Comparison of ENCODE assay signal across 10 mouse cellular contexts in the genomic region with DNA sequence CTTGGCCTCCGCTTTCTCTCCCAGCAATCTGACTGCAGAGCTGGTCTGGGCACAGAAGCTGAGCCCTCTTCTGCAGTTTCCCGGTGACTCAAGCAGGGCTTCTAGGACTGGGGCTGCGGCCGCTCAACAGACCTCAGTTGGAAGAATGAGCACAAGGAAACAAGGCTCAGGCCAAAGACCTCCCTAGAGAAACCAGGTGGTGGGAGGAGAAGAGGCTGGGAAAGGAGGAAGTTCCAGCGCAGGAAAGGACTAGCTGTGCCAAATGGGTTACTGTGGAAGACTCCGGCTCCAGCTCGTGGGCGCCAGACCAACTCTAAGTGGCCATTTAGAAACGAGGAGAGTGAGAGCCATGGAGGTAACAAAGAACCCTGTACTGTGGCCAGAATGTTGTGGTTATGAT. TPM values are rescaled to one million over a fixed set of nuclear protein-coding genes. Genes with fewer than 3 reads are reported as not detected.
A peak's percentile ranks its signal among the peaks of the same experiment; 100 is the strongest.
DNase-seq lines count a peak whose midpoint lies in the region; ATAC-seq lines count a peak whose summit lies in the region.
"Had no signal": no experiment of that assay in that cellular context is flagged by ENCODE, and none has a peak within 500 bp of the region (broad histone marks: within the 10 kb centered on the region; RNA-seq: fewer than 3 reads in every experiment).

No protein-coding gene starts in this region.

- H3K4me2 ChIP-seq in forebrain, embryonic 13.5 days: no peak overlapping the region

- H3K36me3 ChIP-seq in forebrain, embryonic 13.5 days (ENCODE audit: poor library complexity, severe bottlenecking): no peaks in the 10 kb centered on the region

- DNase-seq in cerebellum, postnatal 14 days: peak; percentile 53 to 66
- no peak for DNase-seq in cerebellum, adult 8-10 months
- DNase-seq in ovary, postnatal 36 days (ENCODE audit: low spot score): peak; percentile 32
- no peak for DNase-seq in ovary, postnatal 14 days (ENCODE audit: low spot score)
- DNase-seq in kidney, postnatal 10 days: peak; percentile 34
- DNase-seq in frontal cortex, postnatal 10 days (ENCODE audit: low spot score in 2 of 2): no peak
- no peak for DNase-seq in frontal cortex, postnatal 25 days (ENCODE audit: low spot score in 2 of 2)
- DNase-seq: cerebellum, postnatal 25 days had no signal

- ATAC-seq in forebrain, embryonic 13.5 days: no peak

- no peak overlapping the region for H3K9ac ChIP-seq in forebrain, embryonic 13.5 days

- H3K4me3 ChIP-seq in forebrain, embryonic 13.5 days: no peak overlapping the region

- no peaks in the 10 kb centered on the region for H3K9me3 ChIP-seq in forebrain, embryonic 13.5 days (replicated peaks)

- H3K27ac ChIP-seq in forebrain, embryonic 13.5 days: no peak overlapping the region
- H3K27ac ChIP-seq: macrophage had no signal

- WGBS in forebrain, embryonic 13.5 days: 87% methylated on average over 9 of the region's 9 CpGs

- peaks cover 42% of the 10 kb centered on the region for H3K27me3 ChIP-seq in forebrain, embryonic 13.5 days

- H3K4me1 ChIP-seq in forebrain, embryonic 13.5 days: peaks cover 22% of the 10 kb centered on the region

RNA-seq across cellular contexts. Expression of a gene that starts 2.6 kb away (rescaled TPM):
- 1.6 and 1.9 TPM in 2 replicates for polyA plus RNA-seq in forebrain, embryonic 13.5 days (2015; fragmentation: Nextera tagmentation; extraction: Ambion mirVana)

RNA-seq across cellular contexts. Expression of a gene that starts 22.7 kb away (rescaled TPM):
- 0.40 and 0.65 TPM in 2 replicates for polyA plus RNA-seq in forebrain, embryonic 13.5 days (2015; fragmentation: Nextera tagmentation; extraction: Ambion mirVana)
- polyA plus RNA-seq: macrophage had no signal

Comparison
In these comparisons a context has a peak if more than half of its experiments do, and no peak if none do; other contexts are left out.
1. DNase-seq: peak in cerebellum, postnatal 14 days (2 of 2), ovary, postnatal 36 days (single experiment) and kidney, postnatal 10 days (single experiment); none in cerebellum, adult 8-10 months (single experiment), ovary, postnatal 14 days (single experiment), frontal cortex, postnatal 10 days (0 of 2) and frontal cortex, postnatal 25 days (0 of 2).